Mouse (Mus musculus) erythroblast, adult 5-6 weeks (primary cell): ENCODE measurements around the gene Lct. TPM values are rescaled to one million over a fixed set of nuclear protein-coding genes. Genes with fewer than 3 reads are reported as not detected.
"Not testable (repeated sequence)": the region's sequence is repeated elsewhere in the genome, so short reads cannot be mapped to it uniquely, and the experiment has no call there.

Experiments
- ATAC-seq: replicated peaks from 2 replicates; pipeline ENCODE4 v1.8.0; 2016; ENCODE audit warnings: moderate number of reproducible peaks, mild to moderate bottlenecking, moderate TSS enrichment, inconsistent platforms; ENCODE audit not compliant: poor library complexity, low FRiP score, severe bottlenecking
- total RNA-seq, 2 experiments: library from RNA; stranded (forward) in 1 of 2; stranded (reverse) in 1 of 2; fragments of 150-400 nt in 1 of 2; fragments of 200-764, 138-1000 nt in 1 of 2; gene quantifications; 2 replicates each; pipeline versions ENCODE4 v1.2.3 to v1.2.4; 2015 to 2017; ENCODE audit warnings: low replicate concordance in 2 of 2

Gene Lct
- total RNA-seq, 2 experiments from 2014 or later = 0.34 to 0.58 TPM

DNA sequence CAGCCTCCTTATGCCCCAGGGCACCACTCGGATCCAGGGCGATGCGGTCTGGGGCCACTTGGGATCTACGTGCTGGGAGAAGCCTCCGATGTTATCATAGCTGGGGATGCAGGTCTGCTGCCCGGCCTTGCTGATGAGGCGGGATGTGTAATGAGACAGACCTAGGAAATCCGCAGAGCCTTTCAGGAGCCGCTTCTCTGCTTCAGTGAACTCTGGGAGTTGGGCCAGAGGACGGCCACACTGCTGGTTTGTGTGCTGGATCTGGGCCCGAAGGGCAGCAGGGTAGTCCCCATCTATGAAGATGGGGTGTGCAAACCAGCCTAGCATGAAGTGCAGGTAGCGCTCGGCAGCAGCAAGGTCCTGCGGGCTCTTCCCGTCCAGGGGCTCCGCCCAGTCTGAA is 24.2 kb downstream of the Lct start:
- ATAC-seq = no peak

DNA sequence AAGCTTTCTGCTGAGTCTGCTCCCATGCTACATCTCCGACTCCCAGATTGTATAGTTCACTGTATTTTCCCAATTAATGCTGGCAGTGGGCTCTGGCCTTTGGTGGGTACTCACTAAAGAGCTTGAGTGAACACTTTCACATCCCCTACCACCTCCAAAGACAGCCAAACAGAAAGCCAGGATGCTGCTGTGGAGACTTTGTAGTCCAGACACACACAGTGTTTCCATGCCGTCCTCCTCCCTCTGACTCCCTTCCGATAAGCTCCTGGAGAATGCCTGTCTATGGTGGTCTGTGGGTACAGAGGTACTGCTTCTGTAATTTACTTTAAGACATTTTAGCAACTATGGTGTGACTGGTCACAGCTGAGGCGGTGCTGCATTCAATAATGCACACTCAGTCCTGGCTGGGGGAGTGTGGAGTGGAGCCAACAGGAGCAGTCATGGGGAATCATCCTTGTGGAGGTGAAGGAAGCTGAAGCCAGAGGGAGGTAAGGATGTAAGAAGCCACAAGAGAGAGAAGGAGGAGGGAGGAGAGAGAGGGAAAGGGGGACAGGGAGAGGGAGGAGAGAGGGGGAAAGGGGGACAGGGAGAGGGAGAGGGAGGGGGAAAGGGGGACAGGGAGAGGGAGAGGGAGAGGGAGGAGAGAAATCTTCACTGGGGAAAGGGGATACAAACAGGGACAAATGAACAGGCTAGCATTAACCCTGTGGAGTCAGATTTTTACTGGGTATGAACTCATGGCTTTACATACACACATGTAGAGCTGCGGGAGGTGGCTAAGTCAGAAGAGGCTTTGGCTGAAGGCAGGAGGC is 32.2 kb downstream of the Lct start:
- no peak for ATAC-seq

DNA sequence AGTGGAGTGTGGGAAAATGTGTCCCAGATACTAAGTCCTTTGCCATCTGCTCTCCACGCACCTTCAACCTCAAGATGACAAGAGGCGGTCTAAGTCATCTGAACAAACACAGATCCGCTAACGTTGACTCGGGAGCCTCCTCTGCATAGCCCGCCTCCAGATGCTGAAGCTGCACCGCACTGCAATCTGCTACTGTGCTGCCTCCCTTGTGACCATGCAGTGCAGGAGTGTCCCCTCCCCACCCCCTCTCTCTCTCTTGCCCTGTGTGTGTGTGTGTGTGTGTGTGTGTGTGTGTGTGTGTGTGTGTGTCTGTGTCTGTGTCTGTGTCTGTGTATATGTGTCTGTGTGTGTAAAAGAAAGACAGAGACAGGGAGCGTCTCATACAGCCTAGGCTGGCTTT is 32.8 kb downstream of the Lct start:
- no peak for ATAC-seq

DNA sequence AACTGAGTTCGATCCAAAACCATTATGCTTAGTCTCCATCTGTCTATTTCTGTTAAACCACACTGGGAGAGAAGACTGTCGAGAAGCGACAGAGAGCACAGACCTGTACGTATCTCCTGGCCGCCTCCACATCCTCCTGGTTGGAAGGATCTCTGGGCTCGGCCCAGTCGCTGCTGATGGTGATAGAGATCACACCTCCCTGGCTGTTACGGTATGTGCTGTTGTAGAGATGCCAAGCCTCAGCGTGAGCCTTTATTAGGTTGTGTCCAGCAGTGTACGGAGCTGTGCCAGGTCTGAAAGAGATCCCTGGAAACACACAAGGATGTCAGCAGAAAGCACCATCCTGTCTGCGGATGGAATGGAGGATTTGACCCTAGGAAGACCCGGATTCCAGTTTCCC is 34.6 kb downstream of the Lct start:
- no peak for ATAC-seq

DNA sequence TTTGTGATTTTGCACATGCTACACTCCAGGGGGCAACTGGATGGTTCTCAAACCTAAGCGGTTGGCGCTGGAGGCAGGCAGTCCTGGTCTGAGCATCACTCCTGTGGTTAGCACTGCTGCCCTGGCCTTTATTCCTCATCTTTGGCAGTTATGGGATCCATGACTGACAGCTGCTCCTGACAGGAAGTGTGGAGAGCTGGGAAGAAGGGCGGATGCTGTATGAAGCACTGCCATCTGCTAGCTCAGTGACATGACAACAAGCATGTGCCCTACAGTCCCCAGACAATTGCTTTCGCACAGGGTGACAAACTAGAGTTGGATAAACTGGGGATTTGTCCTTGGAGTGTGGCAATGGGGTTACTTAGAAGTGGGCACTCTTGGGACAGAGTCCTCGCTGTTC is 37.8 kb downstream of the Lct start:
- ATAC-seq = no peak

DNA sequence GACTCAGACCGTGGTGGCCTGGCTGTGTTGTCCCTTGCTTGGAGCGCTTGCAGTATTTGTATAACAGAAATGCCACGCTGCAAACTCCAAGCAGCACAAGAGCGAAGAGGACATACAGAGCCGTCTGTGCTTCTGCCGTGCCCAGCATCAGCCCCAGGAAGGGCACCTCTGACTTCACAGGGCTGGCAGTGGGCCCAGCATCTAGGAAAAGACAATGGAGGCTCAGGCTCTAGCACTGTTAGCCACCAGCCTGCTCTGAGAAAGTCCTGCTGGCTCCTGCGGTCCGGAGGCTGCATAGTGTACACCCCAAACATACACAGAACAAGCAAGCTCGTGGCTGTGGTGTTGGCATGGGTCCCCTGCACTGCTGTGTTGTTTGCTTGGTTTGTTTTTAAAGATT is 43.0 kb downstream of the Lct start:
- ATAC-seq = no peak

DNA sequence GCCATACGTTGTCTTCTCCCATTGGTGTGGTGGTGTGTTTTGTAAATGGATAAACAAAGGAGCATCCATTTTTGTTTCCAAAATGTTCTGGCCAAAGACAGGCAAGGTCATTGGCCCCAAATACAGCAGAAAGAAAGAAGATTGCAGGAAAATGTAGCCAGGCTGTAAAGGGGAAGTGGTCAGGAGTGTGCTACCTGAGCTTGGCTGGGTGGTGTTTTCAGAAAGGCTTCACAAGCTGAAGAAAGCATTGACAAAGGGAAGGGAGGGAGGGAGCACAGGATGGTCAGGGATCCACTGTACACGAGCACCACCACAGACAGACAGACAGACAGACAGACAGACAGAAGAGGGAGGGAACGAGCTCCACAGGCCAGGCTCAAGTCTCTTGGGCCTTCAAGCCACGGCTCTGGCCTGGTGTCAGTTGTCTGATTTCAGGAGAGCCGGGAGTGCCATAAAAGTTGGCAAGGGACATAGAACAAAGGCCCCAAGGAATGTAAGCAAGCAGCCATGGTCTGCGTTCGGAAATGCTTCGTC is 43.9 kb downstream of the Lct start:
- ATAC-seq = no peak

DNA sequence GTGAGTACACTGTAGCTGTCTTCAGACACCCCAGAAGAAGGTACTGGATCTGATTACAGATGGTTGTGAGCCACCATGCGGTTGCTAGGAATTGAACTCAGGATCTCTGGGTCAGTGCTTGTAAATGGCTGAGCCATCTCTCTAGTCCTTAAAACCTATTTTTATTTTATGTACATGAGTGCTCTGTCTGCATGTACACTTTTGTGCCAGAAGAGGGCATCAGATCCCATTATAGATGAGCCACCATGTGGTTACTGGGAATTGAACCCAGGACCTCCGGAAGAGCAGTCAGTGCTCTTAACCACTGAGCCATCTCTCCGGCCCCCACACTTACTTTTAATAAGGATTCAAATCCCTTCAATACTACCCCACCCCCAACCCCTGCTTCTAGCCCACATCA is 45.2 kb downstream of the Lct start:
- no peak for ATAC-seq

DNA sequence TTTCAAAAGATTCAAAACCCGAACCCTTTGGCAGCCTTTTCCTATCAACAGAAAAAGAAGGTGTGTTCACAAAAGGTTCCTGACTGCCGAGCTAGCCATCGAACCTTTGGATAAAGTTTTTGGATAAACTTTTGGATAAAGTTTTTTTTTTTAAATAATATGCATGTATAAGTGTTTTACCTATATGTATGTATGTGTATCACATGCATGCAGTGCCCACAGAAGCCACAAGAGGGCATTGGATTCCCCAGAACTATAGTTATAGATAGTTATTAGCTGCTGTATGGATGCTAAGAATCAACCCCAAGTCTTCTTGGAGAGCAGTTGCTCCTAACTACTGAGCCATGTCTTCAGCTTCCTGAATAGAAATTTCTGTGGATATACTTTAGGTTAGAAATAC is 46.4 kb downstream of the Lct start:
- no peak for ATAC-seq

DNA sequence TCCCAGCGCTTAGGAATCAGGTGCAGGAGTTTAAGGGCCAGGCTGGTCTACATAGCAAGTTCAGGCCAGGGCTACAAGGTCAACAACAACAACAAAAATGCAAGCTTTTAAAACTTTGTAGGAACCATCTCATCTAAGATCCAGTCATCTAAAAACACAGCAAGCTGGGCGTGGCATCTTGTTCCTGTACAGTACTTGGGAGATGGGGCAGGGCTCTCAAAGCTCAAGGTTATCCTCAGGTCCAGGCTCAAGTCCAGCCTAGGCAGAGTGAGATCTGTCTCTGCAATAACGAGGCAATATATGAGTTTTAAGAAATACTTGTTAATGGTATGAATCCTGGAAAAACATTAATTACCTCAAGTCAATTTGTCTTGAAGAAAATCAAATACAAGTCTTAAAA is 49.6 kb downstream of the Lct start:
- ATAC-seq = no peak

DNA sequence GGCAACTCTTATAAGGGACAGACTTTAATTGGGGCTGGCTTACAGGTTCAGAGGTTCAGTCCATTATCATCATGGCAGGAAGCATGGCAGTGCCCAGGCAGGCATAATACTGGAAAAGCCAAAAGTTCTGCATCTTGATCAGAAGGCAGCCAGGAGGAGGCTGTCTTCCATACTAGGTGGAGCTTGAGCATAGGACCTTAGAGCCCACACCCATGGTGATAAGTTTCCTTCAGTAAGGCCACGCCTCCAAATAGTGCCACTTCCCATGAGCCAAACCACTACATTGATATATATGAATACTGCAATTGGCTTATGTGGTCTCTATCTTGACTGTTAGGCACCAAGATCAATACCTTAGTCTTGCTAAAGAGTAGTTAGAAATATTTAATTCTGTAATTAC is 52.2 kb downstream of the Lct start:
- ATAC-seq = 0 out of 2 replicates have a peak, but pooled peaks have one; percentile 56

DNA sequence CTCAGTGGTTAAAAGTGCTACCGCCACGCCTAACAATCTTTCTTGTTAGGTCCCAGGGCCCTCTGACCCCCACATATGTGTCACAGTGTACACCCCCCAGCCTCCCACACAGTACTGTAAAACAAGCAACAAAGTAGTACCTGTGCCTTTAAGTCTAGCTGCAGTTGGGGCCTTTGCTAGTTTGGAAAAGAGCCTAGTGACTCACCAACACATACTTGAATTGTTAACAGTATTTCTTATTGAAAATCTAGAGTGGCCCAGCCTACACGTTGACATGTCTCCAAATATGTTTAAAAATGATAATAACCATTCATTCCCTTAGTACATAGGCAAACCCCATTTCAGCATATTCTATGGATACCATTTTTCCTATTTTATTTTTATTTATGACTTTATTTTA is 57.4 kb downstream of the Lct start:
- ATAC-seq = no peak

DNA sequence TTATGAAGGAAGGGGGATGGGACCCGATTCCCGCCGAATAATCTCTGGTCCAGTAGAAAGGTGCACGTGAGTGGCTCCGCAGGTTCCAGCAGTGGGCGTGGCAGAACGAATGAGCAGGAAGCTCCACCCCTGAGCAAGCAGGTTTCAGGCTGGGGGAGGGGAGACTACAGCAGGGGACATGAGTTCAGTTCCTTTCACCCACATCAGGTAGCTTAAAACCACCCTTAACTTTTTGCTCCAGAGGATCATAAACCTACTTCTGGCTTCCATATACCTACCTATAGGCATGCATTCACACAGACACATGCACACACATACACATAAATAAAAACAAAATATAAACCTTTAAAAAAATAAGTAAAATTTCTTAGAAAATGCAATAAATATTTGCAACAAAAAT is 61.1 kb downstream of the Lct start:
- ATAC-seq = not testable (repeated sequence)

DNA sequence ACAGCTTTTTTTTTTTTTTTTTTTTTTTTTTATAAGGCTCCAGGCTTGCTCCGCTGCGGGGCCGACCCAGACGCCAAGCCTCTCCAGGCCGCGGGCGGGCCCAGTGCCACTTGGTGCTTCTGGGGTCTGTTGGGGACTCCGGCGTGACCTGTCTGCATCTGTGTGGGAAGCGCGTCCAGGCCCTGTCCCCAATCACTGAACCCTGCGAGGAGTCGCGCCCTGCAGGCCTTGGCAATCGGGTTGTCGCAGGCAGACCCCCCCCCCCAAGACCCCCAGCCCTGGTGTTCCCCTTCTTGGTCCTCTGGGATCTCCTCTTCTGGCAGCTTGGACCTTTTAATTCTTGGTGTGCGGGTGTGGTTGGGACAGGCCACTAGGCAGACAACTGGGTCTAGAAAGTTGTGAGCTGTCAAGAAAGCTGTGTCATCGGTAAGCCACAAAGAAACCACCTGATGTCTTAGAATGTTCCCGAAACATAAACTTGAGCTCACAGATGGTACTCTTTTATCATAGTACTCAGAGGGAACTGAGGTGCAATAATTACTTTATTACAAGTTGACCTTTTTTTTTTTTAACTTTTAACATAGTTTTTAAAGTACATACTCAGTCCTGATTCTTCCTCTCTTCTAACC is 83.3 kb downstream of the Lct start:
- ATAC-seq = peak; percentile 58

DNA sequence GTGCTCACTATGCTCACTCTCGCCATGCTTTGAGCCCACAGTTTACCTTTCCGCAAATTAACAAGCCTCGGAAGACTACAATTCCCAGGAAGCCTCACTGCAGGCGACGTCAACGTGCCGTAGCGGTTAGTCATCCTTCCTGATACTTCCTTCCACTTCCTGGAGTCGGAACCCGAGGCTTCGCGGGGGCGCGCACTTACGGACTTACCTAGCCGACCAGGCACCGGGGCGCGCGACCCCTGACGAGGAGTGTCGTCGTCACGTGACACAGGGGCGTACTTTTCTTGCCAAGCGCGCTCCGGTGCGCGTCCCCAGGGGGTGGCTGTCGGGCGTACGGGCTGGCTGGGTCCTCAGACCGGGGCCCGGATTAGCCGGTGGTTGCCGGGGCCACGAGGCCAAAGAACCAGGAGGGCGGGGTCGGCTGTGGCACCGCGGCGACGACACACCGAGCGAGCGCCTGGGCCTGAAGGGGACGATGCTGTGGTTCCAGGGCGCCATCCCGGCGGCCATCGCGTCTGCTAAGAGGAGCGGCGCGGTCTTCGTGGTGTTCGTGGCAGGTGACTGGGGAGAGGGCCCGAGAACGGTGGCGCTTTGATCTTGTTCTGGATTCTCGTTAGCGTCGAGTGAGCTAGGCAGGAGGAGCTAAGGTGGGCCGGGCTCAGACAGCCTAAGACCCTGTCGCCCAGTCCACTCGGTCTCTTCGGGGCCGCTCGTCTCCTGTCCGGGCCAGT is 84.0 kb downstream of the Lct start:
- ATAC-seq = peak; percentile 90

DNA sequence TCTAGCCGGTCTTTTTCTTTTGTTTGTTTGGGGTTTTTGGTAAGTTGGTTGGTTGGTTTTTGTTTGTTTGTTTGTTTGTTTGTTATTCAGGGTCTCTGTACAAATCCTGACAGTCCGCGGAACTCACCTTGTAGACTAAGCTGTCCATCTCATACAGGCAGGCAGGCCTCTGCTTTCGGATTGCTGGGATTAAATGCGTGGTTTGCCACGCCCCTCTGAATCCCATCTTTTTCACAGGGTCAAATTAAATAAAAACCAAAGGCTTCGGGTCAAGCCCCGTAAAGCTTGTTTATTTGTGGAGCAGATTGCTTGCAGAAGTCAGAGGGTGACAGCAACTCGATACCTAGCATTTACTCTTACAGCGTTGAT is 84.5 kb downstream of the Lct start, which contains the start of gene Ubxn4:
Gene Ubxn4 (plus strand): TSS at position 338 of the 369 bp plus-strand sequence.
- ATAC-seq = peak; percentile 11; the same call in 1 of the 2 replicates

DNA sequence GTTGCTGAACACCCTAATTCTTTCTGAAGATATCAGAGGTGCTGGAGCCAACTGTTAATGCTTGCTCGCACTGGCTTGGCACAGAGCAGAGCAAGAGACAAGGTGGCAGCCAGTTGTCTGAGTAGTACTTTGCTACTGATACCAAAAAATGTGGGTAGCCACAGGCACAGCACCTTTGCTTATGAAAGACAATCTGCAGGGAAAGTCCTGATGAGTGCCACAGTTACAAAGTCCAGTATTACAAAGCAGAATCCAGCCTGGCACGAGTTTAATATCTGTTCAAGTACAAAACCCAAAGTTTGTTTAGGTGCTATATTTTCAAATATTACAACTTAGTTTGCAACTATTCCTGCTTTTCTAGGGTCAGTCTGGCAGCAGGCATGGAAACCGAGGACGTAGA is 92.9 kb downstream of the Lct start:
- ATAC-seq = no peak
